In the genomic region with DNA sequence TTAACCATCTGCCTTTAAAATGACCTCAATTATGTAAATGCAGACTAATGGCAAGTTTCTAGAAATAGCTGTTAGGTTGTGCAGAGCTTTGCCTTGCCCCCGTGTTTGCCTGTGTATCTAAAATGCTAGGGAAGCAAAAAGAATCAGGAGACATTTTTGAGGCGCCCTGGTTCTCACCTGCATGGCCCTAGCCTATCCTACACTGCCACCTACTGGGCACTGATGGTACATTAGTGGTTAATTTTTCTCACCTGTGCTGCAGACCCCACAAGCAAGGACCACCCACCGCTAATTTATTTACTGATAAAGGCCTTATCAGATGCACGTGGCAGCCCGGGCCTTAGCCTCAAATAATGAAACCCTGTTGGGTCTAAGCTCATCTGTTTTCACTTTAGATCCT, we compare ENCODE assay signal across 8 mouse cellular contexts. TPM values are rescaled to one million over a fixed set of nuclear protein-coding genes. Genes with fewer than 3 reads are reported as not detected.
A peak's percentile ranks its signal among the peaks of the same experiment; 100 is the strongest.
DNase-seq lines count a peak whose midpoint lies in the region; ATAC-seq and TF ChIP-seq lines count a peak whose summit lies in the region.
"Had no signal": no experiment of that assay in that cellular context is flagged by ENCODE, and none has a peak within 500 bp of the region (broad histone marks: within the 10 kb centered on the region; RNA-seq: fewer than 3 reads in every experiment).

No protein-coding gene starts in this region.

- no peaks in the 10 kb centered on the region for H3K27me3 ChIP-seq in liver, embryonic 14.5 days (ENCODE audit: control insufficient read depth, insufficient read depth, low read length)

- no peaks in the 10 kb centered on the region for H3K9me3 ChIP-seq in liver, embryonic 14.5 days (ENCODE audit: control insufficient read depth, low read length)

- H3K4me1 ChIP-seq in cortical plate, adult 2 months (ENCODE audit: control insufficient read depth, insufficient read depth, low read length) = no peaks in the 10 kb centered on the region
- no peaks in the 10 kb centered on the region for H3K4me1 ChIP-seq in liver, embryonic 14.5 days (replicated peaks; ENCODE audit: control insufficient read depth in 2 of 2, insufficient read depth in 2 of 2, low read length in 1 of 2)

- no peaks in the 10 kb centered on the region for H3K36me3 ChIP-seq in liver, embryonic 14.5 days (replicated peaks; ENCODE audit: control insufficient read depth, insufficient read depth, low read depth)

- no peak overlapping the region for H3K4me3 ChIP-seq in cortical plate, adult 2 months (ENCODE audit: insufficient read depth, low read length)
- no peak overlapping the region for H3K4me3 ChIP-seq in liver, embryonic 14.5 days (ENCODE audit: insufficient read depth in 1 of 2, low read depth in 2 of 2, low read length in 2 of 2)

- ATAC-seq in liver, embryonic 14.5 days (ENCODE audit: insufficient read depth) = no peak

- no peak overlapping the region for H3K27ac ChIP-seq in cortical plate, adult 2 months (ENCODE audit: insufficient read depth, low read length)
- no peak overlapping the region for H3K27ac ChIP-seq in liver, embryonic 14.5 days

- TF ChIP-seq EP300 in liver, embryonic 14.5 days (IDR thresholded peaks at IDR 0.05; ENCODE audit: low read depth) = no peak

- H3K4me2 ChIP-seq in liver, embryonic 14.5 days (ENCODE audit: low read depth) = no peak overlapping the region

- DNase-seq in ovary, postnatal 36 days (ENCODE audit: low spot score) = peak; percentile 11
- DNase-seq in ovary, postnatal 10 days (ENCODE audit: low spot score) = no peak
- peak; percentile 23 for DNase-seq in adipocyte (ENCODE audit: low spot score)
- DNase-seq in kidney, adult 8-10 months = peak; percentile 19 to 55
- peak in 1 of 3 experiments; percentile 2 for DNase-seq in liver, embryonic 14.5 days (ENCODE audit: low read depth in 3 of 3, low spot score in 3 of 3)
- peak; percentile 24 for DNase-seq in right cerebral cortex, postnatal 25 days

- no peak overlapping the region for H3K9ac ChIP-seq in liver, embryonic 14.5 days (replicated peaks)

- 5% methylated on average over 5 of the region's 5 CpGs for WGBS in liver, embryonic 14.5 days (ENCODE audit: insufficient replicate concordance)

- TF ChIP-seq POLR2A in cortical plate, adult 2 months (IDR thresholded peaks at IDR 0.05; ENCODE audit: extremely low read depth, insufficient read depth, low read length) = no peak

- peak; percentile 92 for TF ChIP-seq CTCF in cortical plate, adult 2 months (IDR thresholded peaks at IDR 0.05; ENCODE audit: extremely low read depth, insufficient read depth, low read length)
- TF ChIP-seq CTCF in liver, embryonic 14.5 days (IDR thresholded peaks at IDR 0.05; ENCODE audit: low read depth) = peak; percentile 78

RNA-seq across cellular contexts. Expression of a gene that starts 5.4 kb away (rescaled TPM):
- not detected in 2 replicates for polyA plus RNA-seq in cortical plate, adult 2 months (2012; rRNA removed)
- polyA plus RNA-seq in liver, embryonic 14.5 days (2012; rRNA removed) = not detected in 2 replicates
- not detected in 2 replicates for polyA plus RNA-seq in liver, embryonic 14.5 days (2014; fragmentation: Nextera tagmentation; extraction: Ambion mirVana)
- polyA plus RNA-seq: stomach, embryonic 16.5 days had no signal

RNA-seq across cellular contexts. Expression of a gene that starts 6.6 kb away (rescaled TPM):
- polyA plus RNA-seq in cortical plate, adult 2 months (2012; rRNA removed) = not detected in 2 replicates
- not detected in 2 replicates for polyA plus RNA-seq in liver, embryonic 14.5 days (2012; rRNA removed)
- not detected in 2 replicates for polyA plus RNA-seq in liver, embryonic 14.5 days (2014; fragmentation: Nextera tagmentation; extraction: Ambion mirVana)
- polyA plus RNA-seq: stomach, embryonic 16.5 days had no signal

RNA-seq across cellular contexts. Expression of a gene that starts 16.8 kb away (rescaled TPM):
- not detected in 2 replicates for polyA plus RNA-seq in cortical plate, adult 2 months (2012; rRNA removed)
- not detected in 2 replicates for polyA plus RNA-seq in liver, embryonic 14.5 days (2012; rRNA removed)
- not detected in 2 replicates for polyA plus RNA-seq in liver, embryonic 14.5 days (2014; fragmentation: Nextera tagmentation; extraction: Ambion mirVana)
- polyA plus RNA-seq: stomach, embryonic 16.5 days had no signal

RNA-seq across cellular contexts. Expression of a gene that starts 25.4 kb away (rescaled TPM):
- not detected in 2 replicates for polyA plus RNA-seq in cortical plate, adult 2 months (2012; rRNA removed)
- not detected in 2 replicates for polyA plus RNA-seq in liver, embryonic 14.5 days (2012; rRNA removed)
- not detected in 2 replicates for polyA plus RNA-seq in liver, embryonic 14.5 days (2014; fragmentation: Nextera tagmentation; extraction: Ambion mirVana)
- polyA plus RNA-seq: stomach, embryonic 16.5 days had no signal

RNA-seq across cellular contexts. Expression of a gene that starts 30.8 kb away (rescaled TPM):
- polyA plus RNA-seq in cortical plate, adult 2 months (2012; rRNA removed) = 363 and 403 TPM in 2 replicates
- polyA plus RNA-seq in liver, embryonic 14.5 days (2012; rRNA removed) = 98.4 and 99.3 TPM in 2 replicates
- polyA plus RNA-seq in liver, embryonic 14.5 days (2014; fragmentation: Nextera tagmentation; extraction: Ambion mirVana) = 230 and 237 TPM in 2 replicates
